Mouse (Mus musculus): Measurements from ENCODE around the gene Trim11. TPM values are rescaled to one million over a fixed set of nuclear protein-coding genes. Genes with fewer than 3 reads are reported as not detected.

Trim11 gene
- polyA plus RNA-seq, 1 experiment, result 17.5 TPM

DNA sequence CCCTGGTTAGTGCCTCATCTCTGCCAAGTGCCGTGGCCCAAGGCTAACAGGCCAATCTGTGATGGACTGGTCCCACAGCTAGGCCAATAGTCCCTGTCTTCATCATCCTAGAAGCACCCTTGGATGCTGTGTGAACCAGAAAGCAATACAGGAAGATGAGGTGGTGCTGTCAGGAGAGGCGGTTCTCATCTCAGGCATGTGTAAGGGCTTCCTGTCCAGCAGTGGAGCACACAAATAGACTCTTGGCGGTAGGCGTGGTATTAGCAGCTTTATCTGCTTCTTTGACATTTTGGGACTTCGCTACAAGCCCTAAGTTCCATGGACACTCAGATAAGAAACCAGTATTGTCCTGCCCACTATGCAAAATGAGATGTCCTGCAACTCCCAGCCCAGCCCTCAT, 19.6 kb downstream of the Trim11 start:
- no peaks in the 10 kb centered on the region for H3K4me1 ChIP-seq (ENCODE audit: control insufficient read depth, insufficient read depth, low read length)
- H3K4me3 ChIP-seq (ENCODE audit: insufficient read depth, low read length), result no peak overlapping the region
- TF ChIP-seq POLR2A (IDR thresholded peaks at IDR 0.05; ENCODE audit: low read depth, low read length), result no peak
- no peak for TF ChIP-seq CTCF (IDR thresholded peaks at IDR 0.05; ENCODE audit: borderline replicate concordance, insufficient read depth, low read length)
- no peak overlapping the region for H3K27ac ChIP-seq (ENCODE audit: insufficient read depth, low read length)

GRCm38 (mm10) chr11:58999158-58999557, 21.3 kb downstream of the Trim11 start:
- TF ChIP-seq CTCF (IDR thresholded peaks at IDR 0.05; ENCODE audit: borderline replicate concordance, insufficient read depth, low read length), result no peak
- TF ChIP-seq POLR2A (IDR thresholded peaks at IDR 0.05; ENCODE audit: low read depth, low read length), result no peak
- Histone ChIP-seq H3K4me1 (ENCODE audit: control insufficient read depth, insufficient read depth, low read length) (no peaks in the 10 kb centered on the region), H3K27ac (ENCODE audit: insufficient read depth, low read length) (no peak overlapping the region), H3K4me3 (ENCODE audit: insufficient read depth, low read length) (no peak overlapping the region)

DNA sequence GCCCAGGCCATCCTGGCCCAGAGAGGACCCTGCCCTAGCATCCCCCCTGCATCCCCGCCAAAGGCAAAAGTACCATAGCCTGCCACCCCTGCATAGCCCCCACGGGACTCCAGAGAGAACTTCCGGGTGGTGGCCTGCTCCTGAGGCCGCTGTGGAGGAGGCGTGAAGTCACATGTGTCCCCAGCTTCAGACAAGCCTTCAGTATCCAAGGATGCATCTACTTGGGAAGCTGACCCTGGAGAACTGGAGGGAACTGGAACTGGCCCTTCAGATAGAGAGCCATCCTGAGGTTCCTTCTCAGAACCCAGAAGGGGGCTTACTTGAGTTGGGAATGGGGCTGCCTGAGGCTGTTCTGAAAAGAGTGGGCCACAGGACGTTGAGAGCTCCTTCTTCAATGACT, 21.9 kb downstream of the Trim11 start:
- Histone ChIP-seq H3K27ac (ENCODE audit: insufficient read depth, low read length) (no peak overlapping the region), H3K4me1 (ENCODE audit: control insufficient read depth, insufficient read depth, low read length) (no peaks in the 10 kb centered on the region), H3K4me3 (ENCODE audit: insufficient read depth, low read length) (no peak overlapping the region)
- TF ChIP-seq POLR2A (IDR thresholded peaks at IDR 0.05; ENCODE audit: low read depth, low read length) (no peak), CTCF (IDR thresholded peaks at IDR 0.05; ENCODE audit: borderline replicate concordance, insufficient read depth, low read length) (no peak)

DNA sequence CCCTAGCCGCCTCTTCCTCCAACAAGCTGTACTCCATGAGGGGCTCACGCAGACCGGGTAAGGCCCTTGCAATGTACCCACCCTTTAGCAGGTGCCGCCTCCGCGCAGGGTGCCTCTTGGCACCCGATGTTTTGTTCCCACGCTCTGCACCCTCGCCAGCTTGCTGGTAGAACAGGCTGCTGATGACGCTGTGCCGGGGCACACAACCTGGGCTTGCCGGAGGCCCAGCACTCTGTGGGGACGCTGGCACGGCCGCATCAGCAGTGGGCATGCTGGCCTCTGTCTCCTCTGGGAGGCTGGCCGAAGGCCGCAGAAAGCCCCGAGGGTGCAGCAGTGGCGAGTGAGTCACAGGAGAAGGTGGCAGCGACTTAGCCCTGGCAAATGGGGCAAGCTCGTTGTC, 22.7 kb downstream of the Trim11 start:
- no peaks in the 10 kb centered on the region for H3K4me1 ChIP-seq (ENCODE audit: control insufficient read depth, insufficient read depth, low read length)
- no peak overlapping the region for H3K27ac ChIP-seq (ENCODE audit: insufficient read depth, low read length)
- TF ChIP-seq POLR2A (IDR thresholded peaks at IDR 0.05; ENCODE audit: low read depth, low read length) (no peak), CTCF (IDR thresholded peaks at IDR 0.05; ENCODE audit: borderline replicate concordance, insufficient read depth, low read length) (no peak)
- H3K4me3 ChIP-seq (ENCODE audit: insufficient read depth, low read length), result no peak overlapping the region

DNA sequence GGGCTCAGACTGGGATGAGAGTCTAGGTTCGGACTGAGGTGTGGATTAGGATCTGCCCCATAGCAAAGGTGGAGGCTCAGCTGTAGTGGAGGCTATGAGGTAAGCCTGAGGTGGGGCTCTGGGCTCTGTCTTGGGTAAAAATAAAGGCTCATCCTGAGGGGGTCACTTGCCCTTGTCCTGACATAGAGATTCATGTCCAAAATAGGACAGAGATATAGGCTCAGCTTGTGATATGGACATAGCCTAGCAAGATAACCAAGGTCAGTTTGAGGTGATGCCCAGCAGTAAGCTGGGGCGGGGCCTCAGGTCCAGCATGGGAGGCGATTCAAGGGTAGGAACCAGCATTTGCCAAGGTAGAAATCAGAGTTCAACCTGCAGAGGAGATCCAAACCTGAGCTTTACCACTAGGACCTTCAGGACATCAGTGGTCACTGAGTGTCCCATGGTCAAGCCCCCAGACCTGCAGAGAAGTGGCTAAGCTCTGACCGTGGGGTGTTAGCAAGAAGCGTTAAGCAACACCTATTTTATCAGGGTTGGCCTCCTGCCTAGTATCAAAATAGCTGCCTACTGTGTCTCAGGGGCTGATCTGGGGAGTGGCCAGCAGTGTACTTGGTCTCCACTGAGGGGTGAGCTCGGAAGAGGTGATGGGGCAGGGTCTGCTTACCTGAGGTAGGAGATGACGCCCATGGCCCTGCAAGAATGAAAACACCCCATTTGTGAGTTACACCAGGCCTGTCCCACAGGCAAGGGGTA, 24.6 kb downstream of the Trim11 start:
- Histone ChIP-seq H3K4me3 (ENCODE audit: insufficient read depth, low read length) (no peak overlapping the region), H3K4me1 (ENCODE audit: control insufficient read depth, insufficient read depth, low read length) (no peaks in the 10 kb centered on the region), H3K27ac (ENCODE audit: insufficient read depth, low read length) (no peak overlapping the region)
- TF ChIP-seq POLR2A (IDR thresholded peaks at IDR 0.05; ENCODE audit: low read depth, low read length) (no peak), CTCF (IDR thresholded peaks at IDR 0.05; ENCODE audit: borderline replicate concordance, insufficient read depth, low read length) (no peak)

DNA sequence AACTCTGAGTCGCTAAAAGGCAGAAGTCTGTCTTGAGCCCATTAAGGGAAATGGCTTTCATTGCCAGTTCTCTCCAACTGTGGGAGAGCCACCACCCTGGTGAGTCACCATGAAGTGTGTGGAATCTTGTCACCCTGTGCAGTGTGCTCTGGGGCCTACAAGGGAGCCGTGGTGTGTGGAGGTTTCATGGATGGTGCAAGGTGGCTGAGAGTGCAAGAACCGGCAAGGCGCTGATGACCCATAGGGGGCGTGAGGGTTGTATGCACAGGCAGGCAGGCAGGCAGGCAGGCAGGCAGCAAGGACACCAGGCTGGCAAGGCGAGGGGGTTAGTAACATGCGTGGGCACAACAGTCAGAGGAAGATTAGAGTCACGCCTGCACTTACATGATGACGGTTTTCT, 37.2 kb downstream of the Trim11 start:
- Histone ChIP-seq H3K4me3 (ENCODE audit: insufficient read depth, low read length) (no peak overlapping the region), H3K27ac (ENCODE audit: insufficient read depth, low read length) (no peak overlapping the region), H3K4me1 (ENCODE audit: control insufficient read depth, insufficient read depth, low read length) (0 out of 2 replicates have a peak, but pooled peaks cover 2% of the 10 kb centered on the region)
- TF ChIP-seq CTCF (IDR thresholded peaks at IDR 0.05; ENCODE audit: borderline replicate concordance, insufficient read depth, low read length), result peak; percentile 46; the same call in 1 of the 2 replicates
- TF ChIP-seq POLR2A (IDR thresholded peaks at IDR 0.05; ENCODE audit: low read depth, low read length), result no peak

- Histone ChIP-seq H3K4me1 (ENCODE audit: control insufficient read depth, insufficient read depth, low read length) (no peaks in the 10 kb centered on the region), H3K27ac (ENCODE audit: insufficient read depth, low read length) (no peak overlapping the region), H3K4me3 (ENCODE audit: insufficient read depth, low read length) (no peak overlapping the region)
- TF ChIP-seq POLR2A (IDR thresholded peaks at IDR 0.05; ENCODE audit: low read depth, low read length) (no peak), CTCF (IDR thresholded peaks at IDR 0.05; ENCODE audit: borderline replicate concordance, insufficient read depth, low read length) (no peak)
Observed at GRCm38 (mm10) chr11:59026411-59026810, 48.5 kb downstream of the Trim11 start.

DNA sequence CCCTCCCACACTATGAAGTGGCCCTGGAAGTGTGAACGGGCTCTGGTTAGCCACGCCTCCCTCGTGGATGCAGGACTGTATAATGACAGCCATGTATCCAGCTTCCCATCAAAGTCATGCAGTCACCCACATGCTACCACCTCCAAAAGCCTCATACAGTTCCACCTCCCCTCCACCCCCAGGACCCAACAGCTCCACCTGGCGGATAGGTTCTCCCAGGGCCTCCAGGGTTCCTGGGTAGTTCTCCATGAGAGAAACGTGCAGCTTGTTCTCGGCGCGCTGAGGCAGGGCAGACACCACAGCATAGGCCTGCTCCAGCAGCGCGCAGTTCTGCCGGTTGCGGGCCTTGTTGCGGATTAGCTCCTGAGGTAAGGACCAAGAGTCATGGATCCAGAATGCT, 51.1 kb downstream of the Trim11 start:
- Histone ChIP-seq H3K4me1 (ENCODE audit: control insufficient read depth, insufficient read depth, low read length) (no peaks in the 10 kb centered on the region), H3K4me3 (ENCODE audit: insufficient read depth, low read length) (no peak overlapping the region), H3K27ac (ENCODE audit: insufficient read depth, low read length) (no peak overlapping the region)
- TF ChIP-seq CTCF (IDR thresholded peaks at IDR 0.05; ENCODE audit: borderline replicate concordance, insufficient read depth, low read length) (no peak), POLR2A (IDR thresholded peaks at IDR 0.05; ENCODE audit: low read depth, low read length) (no peak)

Other genes with a start within 250 kb of the Trim11 start
- not detected in 2 replicates for gene Olfr317, start 238.9 kb upstream of the Trim11 start, polyA plus RNA-seq (2011; ENCODE audit: insufficient read length, low read depth, missing spikeins)
- not detected in 2 replicates for gene Olfr316, start 225.4 kb upstream of the Trim11 start, polyA plus RNA-seq (2011; ENCODE audit: insufficient read length, low read depth, missing spikeins)
- not detected in 2 replicates for gene Olfr315, start 204.9 kb upstream of the Trim11 start, polyA plus RNA-seq (2011; ENCODE audit: insufficient read length, low read depth, missing spikeins)
- gene Olfr314, start 195.1 kb upstream of the Trim11 start, polyA plus RNA-seq (2011; ENCODE audit: insufficient read length, low read depth, missing spikeins), result not detected in 2 replicates
- not detected in 2 replicates for gene Fam183b, start 176.1 kb upstream of the Trim11 start, polyA plus RNA-seq (2011; ENCODE audit: insufficient read length, low read depth, missing spikeins)
- not detected in 2 replicates for gene Olfr313, start 163.1 kb upstream of the Trim11 start, polyA plus RNA-seq (2011; ENCODE audit: insufficient read length, low read depth, missing spikeins)
- not detected in 2 replicates for gene Olfr312, start 148.9 kb upstream of the Trim11 start, polyA plus RNA-seq (2011; ENCODE audit: insufficient read length, low read depth, missing spikeins)
- gene Olfr311, start 138.8 kb upstream of the Trim11 start, polyA plus RNA-seq (2011; ENCODE audit: insufficient read length, low read depth, missing spikeins), result not detected in 2 replicates
- 5.4 and 6.8 TPM in 2 replicates for gene Gm12258, start 130.9 kb upstream of the Trim11 start, polyA plus RNA-seq (2011; ENCODE audit: insufficient read length, low read depth, missing spikeins)
- 6.6 TPM in 2 replicates for gene 2810021J22Rik, start 110.9 kb upstream of the Trim11 start, polyA plus RNA-seq (2011; ENCODE audit: insufficient read length, low read depth, missing spikeins)
- gene Zfp39, start 73.9 kb upstream of the Trim11 start, polyA plus RNA-seq (2011; ENCODE audit: insufficient read length, low read depth, missing spikeins), result 4.1 and 6.2 TPM in 2 replicates
- gene Btnl10, start 60.2 kb upstream of the Trim11 start, polyA plus RNA-seq (2011; ENCODE audit: insufficient read length, low read depth, missing spikeins), result not detected in 2 replicates
- 91.5 and 99.2 TPM in 2 replicates for gene Rnf187, start 39.2 kb upstream of the Trim11 start, polyA plus RNA-seq (2011; ENCODE audit: insufficient read length, low read depth, missing spikeins)
- gene Hist3h2ba, start 29.2 kb upstream of the Trim11 start, polyA plus RNA-seq (2011; ENCODE audit: insufficient read length, low read depth, missing spikeins), result not detected in 2 replicates
- gene Hist3h2a, start 23.4 kb upstream of the Trim11 start, polyA plus RNA-seq (2011; ENCODE audit: insufficient read length, low read depth, missing spikeins), result 9.7 and 12.5 TPM in 2 replicates
- not detected in 2 replicates for gene Trim17, start 23.4 kb upstream of the Trim11 start, polyA plus RNA-seq (2011; ENCODE audit: insufficient read length, low read depth, missing spikeins)
- gene Obscn, start 158.3 kb downstream of the Trim11 start, polyA plus RNA-seq (2011; ENCODE audit: insufficient read length, low read depth, missing spikeins), result not detected in 2 replicates
- gene Iba57, start 185.6 kb downstream of the Trim11 start, polyA plus RNA-seq (2011; ENCODE audit: insufficient read length, low read depth, missing spikeins), result 2.1 and 2.4 TPM in 2 replicates
- gene Gjc2, start 205.1 kb downstream of the Trim11 start, polyA plus RNA-seq (2011; ENCODE audit: insufficient read length, low read depth, missing spikeins), result 0.25 and 0.30 TPM in 2 replicates
- 43.1 and 46.4 TPM in 2 replicates for gene Guk1, start 214.1 kb downstream of the Trim11 start, polyA plus RNA-seq (2011; ENCODE audit: insufficient read length, low read depth, missing spikeins)
- 28.3 and 32.5 TPM in 2 replicates for gene Mrpl55, start 224.4 kb downstream of the Trim11 start, polyA plus RNA-seq (2011; ENCODE audit: insufficient read length, low read depth, missing spikeins)
- gene 2310033P09Rik, start 230.2 kb downstream of the Trim11 start, polyA plus RNA-seq (2011; ENCODE audit: insufficient read length, low read depth, missing spikeins), result 7.2 and 7.7 TPM in 2 replicates

Measured in embryonic fibroblast, embryonic 13.5 days (primary cell).